In genomic region chr17:64603534-64603933, GRCm38 (mm10) we compare ENCODE assay signal across 9 mouse cellular contexts. TPM values are rescaled to one million over a fixed set of nuclear protein-coding genes. Genes with fewer than 3 reads are reported as not detected.
DNase-seq lines count a peak whose midpoint lies in the region; ATAC-seq and TF ChIP-seq lines count a peak whose summit lies in the region.
"Had no signal": no experiment of that assay in that cellular context is flagged by ENCODE, and none has a peak within 500 bp of the region (broad histone marks: within the 10 kb centered on the region; RNA-seq: fewer than 3 reads in every experiment).

No protein-coding gene starts in this region.

- DNase-seq in kidney, adult 2 months = no peak
- DNase-seq in kidney, adult 11 months = no peak
- no peak for DNase-seq in thymus, postnatal 36 days
- DNase-seq in cerebellum, postnatal 4 days (ENCODE audit: low spot score in 2 of 2) = no peak
- DNase-seq in frontal cortex, postnatal 14 days (ENCODE audit: low spot score in 2 of 2) = no peak

- TF ChIP-seq CTCF in kidney, adult 2 months (conservative IDR thresholded peaks at IDR 0.05; ENCODE audit: insufficient read depth, insufficient read length, low read depth, low read length) = no peak

- no peaks in the 10 kb centered on the region for H3K9me3 ChIP-seq in embryonic facial prominence, embryonic 12.5 days
- no peaks in the 10 kb centered on the region for H3K9me3 ChIP-seq in hindbrain, embryonic 15.5 days
- no peaks in the 10 kb centered on the region for H3K9me3 ChIP-seq in midbrain, embryonic 15.5 days

- peak overlapping the region; percentile 92 for H3K4me2 ChIP-seq in embryonic facial prominence, embryonic 12.5 days (replicated peaks)
- H3K4me2 ChIP-seq in hindbrain, embryonic 15.5 days = peak overlapping the region; percentile 95
- peak overlapping the region; percentile 98 for H3K4me2 ChIP-seq in midbrain, embryonic 15.5 days

- 0 out of 2 replicates have a peak overlapping the region, but pooled peaks have one; percentile 12 for H3K27ac ChIP-seq in kidney, adult 2 months (ENCODE audit: insufficient read depth, low read depth, low read length)
- no peak overlapping the region for H3K27ac ChIP-seq in embryonic facial prominence, embryonic 12.5 days
- H3K27ac ChIP-seq in hindbrain, embryonic 15.5 days (replicated peaks) = no peak overlapping the region
- H3K27ac ChIP-seq in midbrain, embryonic 15.5 days = no peak overlapping the region

- H3K9ac ChIP-seq in embryonic facial prominence, embryonic 12.5 days = no peak overlapping the region
- no peak overlapping the region for H3K9ac ChIP-seq in hindbrain, embryonic 15.5 days
- H3K9ac ChIP-seq in midbrain, embryonic 15.5 days = no peak overlapping the region

- H3K4me3 ChIP-seq in kidney, adult 2 months (ENCODE audit: insufficient read depth, low read depth, low read length) = peak overlapping the region; percentile 30
- peak overlapping the region; percentile 79 for H3K4me3 ChIP-seq in embryonic facial prominence, embryonic 12.5 days
- H3K4me3 ChIP-seq in hindbrain, embryonic 15.5 days = peak overlapping the region; percentile 89
- H3K4me3 ChIP-seq in midbrain, embryonic 15.5 days = peak overlapping the region; percentile 88

- H3K36me3 ChIP-seq in kidney, adult 2 months (ENCODE audit: control insufficient read depth, insufficient read depth, low read length) = no peaks in the 10 kb centered on the region
- no peaks in the 10 kb centered on the region for H3K36me3 ChIP-seq in embryonic facial prominence, embryonic 12.5 days
- no peaks in the 10 kb centered on the region for H3K36me3 ChIP-seq in hindbrain, embryonic 15.5 days
- H3K36me3 ChIP-seq in midbrain, embryonic 15.5 days (replicated peaks) = no peaks in the 10 kb centered on the region

- no peak for TF ChIP-seq POLR2A in kidney, adult 2 months (IDR thresholded peaks at IDR 0.05; ENCODE audit: low read depth, low read length)

- peaks cover 28% of the 10 kb centered on the region for H3K4me1 ChIP-seq in kidney, adult 2 months (ENCODE audit: control insufficient read depth, insufficient read depth, low read length)
- H3K4me1 ChIP-seq in embryonic facial prominence, embryonic 12.5 days = peaks cover 19% of the 10 kb centered on the region
- H3K4me1 ChIP-seq in hindbrain, embryonic 15.5 days (replicated peaks) = peaks cover 47% of the 10 kb centered on the region
- H3K4me1 ChIP-seq in midbrain, embryonic 15.5 days = peaks cover 46% of the 10 kb centered on the region

- ATAC-seq in embryonic facial prominence, embryonic 12.5 days (ENCODE audit: insufficient number of reproducible peaks, insufficient read depth, low FRiP score, low TSS enrichment) = no peak
- no peak for ATAC-seq in hindbrain, embryonic 15.5 days (ENCODE audit: low FRiP score, low read depth)
- ATAC-seq in midbrain, embryonic 15.5 days (replicated peaks) = no peak
- ATAC-seq: Patski had no signal

- H3K27me3 ChIP-seq in kidney, adult 2 months (replicated peaks; ENCODE audit: control insufficient read depth, insufficient read depth, low read length) = no peaks in the 10 kb centered on the region
- no peaks in the 10 kb centered on the region for H3K27me3 ChIP-seq in embryonic facial prominence, embryonic 12.5 days
- no peaks in the 10 kb centered on the region for H3K27me3 ChIP-seq in hindbrain, embryonic 15.5 days
- no peaks in the 10 kb centered on the region for H3K27me3 ChIP-seq in midbrain, embryonic 15.5 days (replicated peaks)
- H3K27me3 ChIP-seq: Patski had no signal

- 77% methylated on average over 5 of the region's 5 CpGs for WGBS in kidney, adult 2 months
- 82% methylated on average over 5 of the region's 5 CpGs for WGBS in embryonic facial prominence, embryonic 12.5 days
- 85% methylated on average over 5 of the region's 5 CpGs for WGBS in hindbrain, embryonic 15.5 days
- WGBS in midbrain, embryonic 15.5 days = 85% methylated on average over 5 of the region's 5 CpGs

RNA-seq across cellular contexts. Expression of gene Man2a1, which starts 3.0 kb away (rescaled TPM):
- 25.6 and 27.3 TPM in 2 replicates for polyA plus RNA-seq in kidney, adult 2 months (2012; rRNA removed)
- polyA plus RNA-seq in embryonic facial prominence, embryonic 12.5 days (2016; fragmentation: Nextera tagmentation; extraction: Ambion mirVana) = 10.0 and 10.8 TPM in 2 replicates
- 4.6 and 5.9 TPM in 2 replicates for polyA plus RNA-seq in hindbrain, embryonic 15.5 days (2015; fragmentation: Nextera tagmentation; extraction: Ambion mirVana)
- 6.0 and 6.1 TPM in 2 replicates for polyA plus RNA-seq in midbrain, embryonic 15.5 days (2015; fragmentation: Nextera tagmentation; extraction: Ambion mirVana)

Comparison
In these comparisons a context has a peak if more than half of its experiments do, and no peak if none do; other contexts are left out.
1. H3K4me3 ChIP-seq: peak in every context shown above with its lines; median percentile 89 in hindbrain, embryonic 15.5 days; 88 in midbrain, embryonic 15.5 days; 79 in embryonic facial prominence, embryonic 12.5 days; 30 in kidney, adult 2 months.